Mouse (Mus musculus) embryonic facial prominence, embryonic 13.5 days (tissue): ENCODE measurements around the gene Shisa6. TPM values are rescaled to one million over a fixed set of nuclear protein-coding genes. Genes with fewer than 3 reads are reported as not detected.

Source experiments
- ATAC-seq: fragments of 200-750 bp; cut with Nextera tagmentation; 2 replicates; pipeline ENCODE4 v1.8.0; 2017; ENCODE audit warnings: low read depth; ENCODE audit not compliant: insufficient number of reproducible peaks, insufficient read depth, low FRiP score, low TSS enrichment
- H3K27ac ChIP-seq: fragments of 300-500 bp; sonication (generic); 2 replicates; pipeline ENCODE4 v1.5.1; 2015; ENCODE audit warnings: moderate library complexity, mild to moderate bottlenecking, inconsistent platforms
- H3K27me3 ChIP-seq: fragments of 300-500 bp; sonication (generic); 2 replicates; pipeline ENCODE4 v1.6.1; 2015; ENCODE audit warnings: mild to moderate bottlenecking, inconsistent platforms
- H3K36me3 ChIP-seq: fragments of 300-500 bp; sonication (generic); 2 replicates; pipeline ENCODE4 v1.6.1; 2015; ENCODE audit warnings: mild to moderate bottlenecking, inconsistent platforms
- H3K4me1 ChIP-seq: fragments of 300-500 bp; sonication (generic); 2 replicates; pipeline ENCODE4 v1.6.1; 2015; ENCODE audit warnings: inconsistent platforms
- H3K4me2 ChIP-seq: fragments of 300-500 bp; sonication (generic); 2 replicates; pipeline ENCODE4 v1.6.1; 2015; ENCODE audit warnings: moderate library complexity, mild to moderate bottlenecking, inconsistent platforms
- H3K4me3 ChIP-seq: fragments of 300-500 bp; sonication (generic); 2 replicates; pipeline ENCODE4 v1.5.1; 2015; ENCODE audit warnings: mild to moderate bottlenecking, inconsistent platforms
- H3K9ac ChIP-seq: fragments of 300-500 bp; sonication (generic); 2 replicates; pipeline ENCODE4 v1.6.1; 2015; ENCODE audit warnings: mild to moderate bottlenecking, inconsistent platforms
- H3K9me3 ChIP-seq: fragments of 300-500 bp; sonication (generic); 2 replicates; pipeline ENCODE4 v1.6.1; 2016; ENCODE audit warnings: inconsistent platforms
- WGBS: fragments of 180-500 bp; shearing (Covaris S2); methylation state at CpG from one replicate; pipeline ENCODE4 v1.1.7; 2015; ENCODE audit warnings: mixed read lengths; 5-methylcytosine and 5-hydroxymethylcytosine counted together
- polyA plus RNA-seq: library from polyadenylated mRNA; unstranded; fragments of >200 nt; fragmentation: Nextera tagmentation; extraction: Ambion mirVana; gene quantifications from 2 replicates; pipeline ENCODE4 v1.2.1, GENCODE M21; 2015

Gene Shisa6
- polyA plus RNA-seq, 1 experiment from 2014 or later, result 0.06 TPM

GRCm38 (mm10) chr11:66312764-66313163 lies 213.0 kb downstream of the Shisa6 start:
- no peaks in the 10 kb centered on the region for H3K27me3 ChIP-seq
- ATAC-seq, result no peak
- no peak overlapping the region for H3K9ac ChIP-seq
- WGBS, result 79% methylated on average over 7 of the region's 7 CpGs
- H3K4me2 ChIP-seq, result no peak overlapping the region
- H3K36me3 ChIP-seq, result no peaks in the 10 kb centered on the region
- no peak overlapping the region for H3K27ac ChIP-seq
- H3K9me3 ChIP-seq, result no peaks in the 10 kb centered on the region
- H3K4me3 ChIP-seq, result no peak overlapping the region
- no peaks in the 10 kb centered on the region for H3K4me1 ChIP-seq

DNA sequence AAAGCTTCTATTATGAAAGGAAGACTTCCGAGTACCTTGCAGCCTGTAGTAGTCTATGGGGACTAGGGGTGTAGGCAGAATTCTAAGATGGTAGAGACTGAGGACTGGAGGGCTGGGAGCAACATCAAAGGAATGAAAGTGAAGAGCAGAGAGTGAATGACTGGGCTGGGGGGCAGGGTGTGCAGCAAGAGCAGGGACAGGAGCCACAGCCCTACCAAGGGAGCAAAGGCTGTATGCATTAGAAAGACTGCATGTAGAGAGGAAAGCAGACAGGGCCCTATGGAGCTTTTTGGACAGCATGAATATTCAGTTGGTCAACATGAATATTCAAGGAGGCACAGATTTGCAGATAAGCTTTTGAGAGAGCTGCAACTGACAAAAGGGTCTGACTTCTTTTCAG lies 221.4 kb downstream of the Shisa6 start:
- Histone ChIP-seq H3K4me1 (no peaks in the 10 kb centered on the region), H3K27me3 (no peaks in the 10 kb centered on the region), H3K9me3 (no peaks in the 10 kb centered on the region), H3K9ac (no peak overlapping the region), H3K4me3 (no peak overlapping the region), H3K4me2 (no peak overlapping the region), H3K36me3 (no peaks in the 10 kb centered on the region), H3K27ac (no peak overlapping the region)
- ATAC-seq, result no peak
- WGBS, result 64% methylated on average over 1 of the region's 1 CpGs

- no peak overlapping the region for H3K4me2 ChIP-seq
- no peaks in the 10 kb centered on the region for H3K9me3 ChIP-seq
- H3K36me3 ChIP-seq, result no peaks in the 10 kb centered on the region
- H3K27ac ChIP-seq, result no peak overlapping the region
- H3K4me3 ChIP-seq, result no peak overlapping the region
- 75% methylated on average over 2 of the region's 2 CpGs for whole genome bisulfite sequencing
- no peak overlapping the region for H3K9ac ChIP-seq
- 0 out of 2 replicates have a peak, but pooled peaks cover 5% of the 10 kb centered on the region for H3K4me1 ChIP-seq
- H3K27me3 ChIP-seq, result no peaks in the 10 kb centered on the region
- ATAC-seq, result no peak
Measured at GRCm38 (mm10) chr11:66274707-66275081, 251.1 kb downstream of the Shisa6 start.

DNA sequence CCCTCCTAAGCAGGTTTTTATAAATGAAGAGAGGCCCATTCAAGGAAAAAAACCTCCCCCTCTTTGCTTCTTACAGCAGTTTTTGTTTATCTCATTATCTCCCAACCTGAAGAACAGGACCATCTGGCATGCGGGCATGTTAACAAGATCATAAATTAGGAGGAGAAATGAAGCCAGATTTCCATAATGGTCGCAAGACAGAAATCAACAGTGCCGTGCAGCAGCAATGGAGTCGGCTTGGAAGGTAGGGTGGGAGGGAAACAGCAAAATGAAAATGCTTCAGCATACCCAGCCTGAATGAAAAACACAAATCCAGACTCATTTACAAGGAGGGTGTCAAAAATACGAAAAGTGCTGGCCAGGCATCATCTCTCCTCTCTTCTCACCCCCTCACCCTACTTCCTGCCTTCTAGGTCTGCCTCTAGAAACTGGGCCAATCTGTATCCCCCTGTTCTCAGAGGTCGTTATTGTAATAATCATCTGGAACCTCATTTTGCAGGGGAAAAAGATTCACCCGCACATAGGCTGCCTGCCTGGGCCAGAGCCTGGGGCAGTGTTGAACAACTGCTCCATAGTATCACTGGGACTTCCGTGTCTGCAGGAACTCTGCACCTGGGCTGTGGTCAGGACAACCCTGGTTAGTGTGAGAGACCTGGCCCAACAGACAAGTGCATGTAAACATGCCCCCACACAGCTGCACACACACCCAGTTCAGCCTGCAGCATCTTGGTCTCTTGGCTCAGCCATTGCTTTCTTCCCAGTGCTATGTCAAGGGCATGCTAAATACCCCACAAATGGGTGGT lies 251.7 kb downstream of the Shisa6 start:
- Histone ChIP-seq H3K4me3 (no peak overlapping the region), H3K4me1 (0 out of 2 replicates have a peak, but pooled peaks cover 5% of the 10 kb centered on the region), H3K9ac (no peak overlapping the region), H3K9me3 (no peaks in the 10 kb centered on the region), H3K27ac (no peak overlapping the region), H3K27me3 (no peaks in the 10 kb centered on the region), H3K4me2 (no peak overlapping the region), H3K36me3 (no peaks in the 10 kb centered on the region)
- 51% methylated on average over 8 of the region's 8 CpGs for WGBS
- ATAC-seq, result no peak

GRCm38 (mm10) chr11:66267029-66267428 lies 258.7 kb downstream of the Shisa6 start:
- H3K4me1 ChIP-seq, result no peaks in the 10 kb centered on the region
- 38% methylated on average over 3 of the region's 3 CpGs for WGBS
- no peak overlapping the region for H3K4me3 ChIP-seq
- no peaks in the 10 kb centered on the region for H3K36me3 ChIP-seq
- ATAC-seq, result no peak
- H3K27ac ChIP-seq, result no peak overlapping the region
- no peaks in the 10 kb centered on the region for H3K9me3 ChIP-seq
- no peak overlapping the region for H3K9ac ChIP-seq
- H3K4me2 ChIP-seq, result no peak overlapping the region
- no peaks in the 10 kb centered on the region for H3K27me3 ChIP-seq

- 88% methylated on average over 1 of the region's 1 CpGs for WGBS
- Histone ChIP-seq H3K4me1 (no peaks in the 10 kb centered on the region), H3K27ac (no peak overlapping the region), H3K9ac (no peak overlapping the region), H3K4me2 (no peak overlapping the region), H3K36me3 (no peaks in the 10 kb centered on the region), H3K9me3 (no peaks in the 10 kb centered on the region), H3K27me3 (no peaks in the 10 kb centered on the region), H3K4me3 (no peak overlapping the region)
- no peak for ATAC-seq
Measured at GRCm38 (mm10) chr11:66265336-66265990, 260.3 kb downstream of the Shisa6 start.

GRCm38 (mm10) chr11:66260205-66260604 lies 265.6 kb downstream of the Shisa6 start:
- 82% methylated on average over 2 of the region's 2 CpGs for WGBS
- H3K27ac ChIP-seq, result no peak overlapping the region
- no peaks in the 10 kb centered on the region for H3K9me3 ChIP-seq
- H3K4me2 ChIP-seq, result no peak overlapping the region
- no peak overlapping the region for H3K9ac ChIP-seq
- H3K27me3 ChIP-seq, result no peaks in the 10 kb centered on the region
- ATAC-seq, result no peak
- no peaks in the 10 kb centered on the region for H3K36me3 ChIP-seq
- H3K4me1 ChIP-seq, result no peaks in the 10 kb centered on the region
- H3K4me3 ChIP-seq, result no peak overlapping the region

- Histone ChIP-seq H3K4me3 (no peak overlapping the region), H3K36me3 (no peaks in the 10 kb centered on the region), H3K4me1 (no peaks in the 10 kb centered on the region), H3K27ac (no peak overlapping the region), H3K9me3 (no peaks in the 10 kb centered on the region), H3K27me3 (no peaks in the 10 kb centered on the region), H3K4me2 (no peak overlapping the region), H3K9ac (no peak overlapping the region)
- 9% methylated on average over 3 of the region's 3 CpGs for WGBS
- ATAC-seq, result no peak
Measured at GRCm38 (mm10) chr11:66258851-66259250, 266.9 kb downstream of the Shisa6 start.

GRCm38 (mm10) chr11:66247115-66247514 lies 278.6 kb downstream of the Shisa6 start:
- H3K36me3 ChIP-seq, result no peaks in the 10 kb centered on the region
- H3K4me1 ChIP-seq, result no peaks in the 10 kb centered on the region
- ATAC-seq, result no peak
- H3K4me3 ChIP-seq, result no peak overlapping the region
- no peak overlapping the region for H3K4me2 ChIP-seq
- 85% methylated on average over 5 of the region's 5 CpGs for WGBS
- no peak overlapping the region for H3K27ac ChIP-seq
- H3K27me3 ChIP-seq, result no peaks in the 10 kb centered on the region
- no peaks in the 10 kb centered on the region for H3K9me3 ChIP-seq
- no peak overlapping the region for H3K9ac ChIP-seq

GRCm38 (mm10) chr11:66236557-66236956 lies 289.2 kb downstream of the Shisa6 start:
- ATAC-seq, result no peak
- Histone ChIP-seq H3K9ac (no peak overlapping the region), H3K4me3 (no peak overlapping the region), H3K36me3 (no peaks in the 10 kb centered on the region), H3K9me3 (no peaks in the 10 kb centered on the region), H3K27ac (no peak overlapping the region), H3K4me2 (no peak overlapping the region), H3K4me1 (no peaks in the 10 kb centered on the region), H3K27me3 (no peaks in the 10 kb centered on the region)
- WGBS, result 66% methylated on average over 2 of the region's 2 CpGs

GRCm38 (mm10) chr11:66232891-66233290 lies 292.9 kb downstream of the Shisa6 start:
- Histone ChIP-seq H3K27me3 (no peaks in the 10 kb centered on the region), H3K4me3 (no peak overlapping the region), H3K9me3 (no peaks in the 10 kb centered on the region), H3K4me2 (no peak overlapping the region), H3K4me1 (no peaks in the 10 kb centered on the region), H3K36me3 (no peaks in the 10 kb centered on the region), H3K27ac (no peak overlapping the region), H3K9ac (no peak overlapping the region)
- ATAC-seq, result no peak
- 46% methylated on average over 1 of the region's 1 CpGs for WGBS

GRCm38 (mm10) chr11:66222133-66222532 lies 303.6 kb downstream of the Shisa6 start:
- Histone ChIP-seq H3K4me2 (no peak overlapping the region), H3K36me3 (no peaks in the 10 kb centered on the region), H3K4me3 (no peak overlapping the region), H3K4me1 (no peaks in the 10 kb centered on the region), H3K27ac (no peak overlapping the region), H3K27me3 (no peaks in the 10 kb centered on the region), H3K9ac (no peak overlapping the region), H3K9me3 (no peaks in the 10 kb centered on the region)
- WGBS, result 81% methylated on average over 1 of the region's 1 CpGs
- ATAC-seq, result no peak
